Mouse (Mus musculus): ENCODE measurements around the gene Cblb.

Gene Cblb

DNA sequence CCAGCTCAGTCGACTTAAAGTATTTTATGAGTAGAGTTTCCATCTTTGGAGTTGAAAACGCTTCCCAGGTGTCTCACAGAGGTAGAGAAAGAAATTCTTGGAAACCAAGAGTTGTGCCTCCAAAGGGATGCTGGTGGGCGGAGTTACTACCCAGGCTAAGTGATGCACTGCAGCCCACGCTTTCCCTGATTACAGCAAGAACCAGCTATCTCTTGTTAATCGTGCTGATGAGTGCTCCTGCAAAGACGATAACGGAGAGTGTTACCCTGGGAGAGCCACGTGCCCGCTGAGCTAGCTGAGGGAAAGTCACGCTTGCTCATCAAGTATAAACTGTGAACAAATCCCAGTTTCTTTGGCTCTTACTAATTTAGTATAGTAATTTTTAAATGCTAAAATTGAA is 153.3 kb downstream of the Cblb start:
- no peak for DNase-seq (ENCODE audit: extremely low read depth, insufficient read length, low spot score)

DNA sequence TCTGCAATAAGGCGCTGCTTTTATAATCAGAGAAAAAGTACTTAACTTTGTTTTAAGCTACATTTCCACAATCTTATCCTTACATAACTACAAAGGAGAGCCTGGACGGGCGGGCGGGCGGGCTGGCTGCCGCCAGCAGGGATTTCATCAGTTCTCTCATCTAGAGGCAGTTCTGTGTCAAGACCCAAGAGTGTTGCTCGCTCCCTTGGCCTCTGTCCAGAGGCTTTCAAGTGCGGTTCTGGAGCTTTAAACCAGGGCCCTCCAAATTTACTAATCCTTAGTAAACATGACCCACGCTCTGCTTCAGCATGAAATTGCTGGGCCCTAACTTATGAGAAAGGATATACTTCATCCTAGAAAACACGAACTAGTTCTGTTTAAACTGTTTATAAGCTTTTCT is 155.7 kb downstream of the Cblb start:
- DNase-seq (ENCODE audit: extremely low read depth, insufficient read length, low spot score): no peak

DNA sequence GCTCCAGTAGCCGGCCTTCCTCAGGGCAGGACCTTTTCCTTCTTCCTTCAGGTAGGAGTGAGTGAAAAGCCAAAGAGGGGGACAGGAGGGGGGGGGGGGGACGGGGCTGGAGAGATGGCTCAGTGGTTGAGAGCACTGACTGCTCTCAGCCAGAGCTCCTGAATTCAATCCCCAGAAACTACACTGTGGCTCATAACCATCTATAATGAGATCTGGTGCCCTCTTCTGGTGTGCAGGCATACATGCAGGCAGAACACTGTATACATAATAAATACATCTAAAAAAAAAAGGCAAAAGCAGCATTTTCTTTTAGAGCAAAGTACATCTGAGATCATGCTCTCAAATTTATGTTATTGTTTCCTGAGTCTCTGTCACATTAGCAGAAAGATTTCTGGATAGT is 158.1 kb downstream of the Cblb start:
- no peak for DNase-seq (ENCODE audit: extremely low read depth, insufficient read length, low spot score)

DNA sequence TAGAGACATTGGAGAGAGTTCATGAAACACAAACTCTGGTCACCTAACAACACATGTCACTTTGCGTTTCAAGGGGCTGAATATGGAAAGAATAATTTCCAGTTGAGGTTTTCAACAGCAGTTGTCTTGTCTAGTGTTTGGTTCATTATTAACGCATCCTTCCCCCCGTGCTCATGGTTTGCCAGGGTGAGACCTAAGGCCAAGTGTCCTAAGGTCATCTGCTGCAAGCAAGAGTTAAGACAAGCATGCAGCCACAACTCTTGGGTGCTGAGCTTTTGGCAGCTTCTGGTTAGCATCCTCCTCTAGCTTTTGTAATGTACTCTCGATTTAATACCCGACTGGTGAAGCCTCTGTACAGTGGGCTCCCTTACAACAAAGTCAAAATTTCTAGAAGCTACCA is 159.7 kb downstream of the Cblb start:
- DNase-seq (ENCODE audit: extremely low read depth, insufficient read length, low spot score): no peak

DNA sequence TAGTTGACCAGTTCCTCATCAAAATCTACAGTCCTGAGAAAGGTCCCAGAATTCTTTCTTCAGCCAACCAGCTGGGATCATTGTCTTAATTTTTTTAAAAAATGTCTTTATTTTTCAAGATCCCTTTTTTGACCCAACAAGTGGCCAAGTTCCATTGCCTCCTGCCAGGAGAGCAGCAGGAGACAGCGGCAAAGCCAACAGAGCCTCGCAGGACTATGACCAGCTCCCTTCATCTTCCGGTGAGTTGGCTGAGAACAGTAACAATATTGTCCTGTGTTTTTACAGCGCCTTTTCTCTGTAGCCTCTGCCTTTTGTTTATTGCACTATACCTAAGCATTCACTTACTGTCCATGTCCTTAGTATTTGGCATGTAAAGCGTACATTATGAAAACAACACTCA is 163.0 kb downstream of the Cblb start:
- no peak for DNase-seq (ENCODE audit: extremely low read depth, insufficient read length, low spot score)

DNA sequence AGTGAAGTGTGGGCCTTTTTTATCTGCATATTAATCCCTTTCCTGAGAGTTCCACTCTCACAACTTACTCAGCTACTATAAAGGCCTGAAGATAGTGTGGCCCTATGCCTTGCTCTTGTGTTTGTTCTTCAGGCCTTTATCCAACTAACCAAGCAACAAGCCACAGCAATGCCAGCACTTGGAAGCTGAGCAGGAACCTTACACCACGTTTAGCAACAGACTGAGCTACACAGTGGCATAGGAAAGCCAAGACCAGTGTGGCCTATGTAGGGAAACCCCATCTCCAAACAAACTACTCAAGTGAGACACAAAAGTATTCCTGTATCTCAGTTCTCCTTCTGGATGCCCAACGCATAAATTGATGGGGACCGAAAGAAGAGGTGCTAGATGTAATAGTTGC is 163.8 kb downstream of the Cblb start:
- no peak for DNase-seq (ENCODE audit: extremely low read depth, insufficient read length, low spot score)

DNA sequence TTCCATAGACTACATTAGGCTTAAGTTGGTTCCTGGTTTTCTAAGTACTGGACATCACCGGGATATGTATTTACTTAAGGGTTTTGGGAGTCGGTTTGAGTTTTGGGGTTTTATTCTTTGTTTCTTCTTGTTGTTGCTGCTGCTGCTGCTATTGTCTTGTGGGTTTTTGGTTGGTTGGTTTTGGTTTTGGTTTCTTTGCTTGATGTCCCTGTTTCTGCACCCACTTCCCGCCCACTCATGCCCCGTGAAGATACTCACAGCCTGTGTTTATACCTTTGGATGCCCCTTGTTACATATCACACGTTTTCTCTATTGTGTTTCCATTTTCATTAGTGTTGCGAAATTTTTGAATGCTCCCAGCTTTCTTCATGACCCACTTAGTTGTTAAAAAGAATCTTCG is 169.1 kb downstream of the Cblb start:
- DNase-seq (ENCODE audit: extremely low read depth, insufficient read length, low spot score): no peak

DNA sequence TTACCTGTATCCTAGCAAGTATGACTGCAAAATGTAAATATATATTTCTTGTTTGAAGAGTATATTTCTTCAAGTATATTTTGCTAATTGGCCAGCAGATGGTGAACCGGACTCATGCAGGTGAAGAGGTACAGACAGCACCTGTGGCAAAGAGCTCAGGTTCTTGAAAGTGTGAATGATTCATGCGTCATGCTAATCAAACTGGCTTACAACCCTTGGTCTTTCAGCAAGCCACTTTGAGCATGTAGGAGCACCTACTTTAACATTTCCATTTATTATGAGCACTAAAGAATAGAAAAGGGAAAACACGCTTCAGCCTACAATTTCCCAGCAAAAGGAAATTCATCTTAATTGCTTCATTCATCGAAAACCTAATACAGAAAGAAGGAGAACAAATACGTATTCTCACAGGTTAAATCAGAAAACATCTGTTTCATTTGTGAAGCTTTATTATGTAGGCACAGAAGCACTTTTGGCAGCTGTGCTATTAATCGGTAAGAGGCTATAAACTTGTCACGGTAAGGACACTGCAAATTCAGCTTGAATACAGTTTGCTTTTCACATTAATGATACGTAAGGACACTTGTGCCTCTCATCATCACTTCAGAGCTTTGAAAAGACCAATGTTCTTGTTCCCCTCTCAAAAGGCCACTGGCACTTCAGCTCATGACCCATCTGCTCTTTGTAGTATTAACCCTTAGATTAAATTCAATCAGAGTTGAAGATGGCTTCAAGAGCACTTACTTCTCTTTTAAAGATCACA is 180.0 kb downstream of the Cblb start:
- no peak for DNase-seq (ENCODE audit: extremely low read depth, insufficient read length, low spot score)

DNA sequence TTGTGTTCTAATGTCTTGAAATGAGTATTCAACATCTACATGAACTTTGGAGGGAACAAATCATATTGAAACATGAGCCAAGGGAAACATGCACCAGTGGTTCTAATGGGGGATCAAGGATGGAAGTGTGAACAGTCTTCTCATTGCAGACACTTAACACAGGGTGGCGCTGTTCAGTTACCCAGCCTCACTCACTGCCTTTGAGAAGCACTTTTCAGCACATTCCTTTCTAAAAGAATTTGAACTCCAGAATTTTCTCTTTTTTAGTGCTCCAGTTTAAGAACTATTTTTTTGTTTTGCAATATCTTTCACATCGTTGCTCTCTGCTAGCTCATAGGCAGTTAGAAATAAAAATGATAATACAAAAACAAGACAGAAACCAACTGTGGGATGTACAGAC is 188.0 kb downstream of the Cblb start:
- no peak for DNase-seq (ENCODE audit: extremely low read depth, insufficient read length, low spot score)

DNA sequence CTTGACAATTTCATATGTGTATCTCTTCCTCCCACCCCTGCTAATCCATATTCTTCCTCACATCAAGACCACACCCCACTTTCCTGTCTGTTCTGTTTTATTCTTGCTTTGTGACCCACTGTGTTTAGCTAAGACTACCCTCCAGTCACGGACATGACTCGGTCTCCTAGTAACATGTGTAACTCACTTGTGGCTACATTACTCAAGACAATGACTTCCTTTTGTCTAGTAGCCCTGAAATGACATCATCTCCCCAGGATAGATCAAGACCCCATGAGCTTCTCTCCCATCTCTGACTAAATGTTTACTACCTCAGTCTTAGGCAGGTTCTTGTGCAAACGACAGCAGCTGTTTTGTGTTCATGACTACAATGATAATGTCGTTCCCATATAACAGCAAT is 191.9 kb downstream of the Cblb start:
- no peak for DNase-seq (ENCODE audit: extremely low read depth, insufficient read length, low spot score)

DNA sequence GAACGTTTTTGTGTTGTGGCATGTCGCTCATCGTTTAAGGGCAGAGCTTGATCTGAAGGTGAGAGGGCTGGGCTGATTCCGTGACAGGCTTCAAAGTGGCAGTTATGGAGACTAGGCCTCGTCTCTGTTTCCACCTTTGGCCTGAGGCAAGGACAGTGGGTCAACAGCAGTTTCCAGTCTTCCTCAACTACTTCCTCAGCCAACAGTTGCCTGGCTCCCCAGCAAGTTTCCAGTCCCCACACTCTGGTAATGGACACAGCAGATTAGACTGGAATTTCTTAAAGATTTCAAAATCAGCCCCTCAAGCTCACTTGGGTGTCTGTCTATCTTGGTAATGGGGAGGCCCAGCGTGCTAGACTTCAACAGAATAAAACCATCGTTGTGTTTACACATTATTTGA is 198.4 kb downstream of the Cblb start:
- DNase-seq (ENCODE audit: extremely low read depth, insufficient read length, low spot score): no peak

DNA sequence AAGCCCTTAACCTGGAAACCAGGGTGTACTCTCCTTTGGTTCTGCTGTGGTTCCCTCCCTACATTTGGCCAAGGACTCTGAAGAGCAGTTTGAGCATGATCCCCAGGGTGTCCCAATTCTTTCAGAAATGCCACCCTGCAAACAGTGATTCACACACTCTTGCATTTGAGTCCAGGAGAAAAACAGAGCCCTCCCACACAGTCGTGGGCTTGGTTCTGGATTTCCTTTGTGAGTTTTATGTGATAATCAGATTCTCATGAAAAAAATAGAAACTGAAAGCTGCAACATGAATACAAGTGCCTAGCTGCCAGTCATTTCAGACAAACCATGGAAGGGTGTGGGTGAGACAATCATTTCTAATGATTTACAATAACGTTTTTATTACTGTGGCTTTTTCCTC is 198.9 kb downstream of the Cblb start:
- DNase-seq (ENCODE audit: extremely low read depth, insufficient read length, low spot score): no peak

DNA sequence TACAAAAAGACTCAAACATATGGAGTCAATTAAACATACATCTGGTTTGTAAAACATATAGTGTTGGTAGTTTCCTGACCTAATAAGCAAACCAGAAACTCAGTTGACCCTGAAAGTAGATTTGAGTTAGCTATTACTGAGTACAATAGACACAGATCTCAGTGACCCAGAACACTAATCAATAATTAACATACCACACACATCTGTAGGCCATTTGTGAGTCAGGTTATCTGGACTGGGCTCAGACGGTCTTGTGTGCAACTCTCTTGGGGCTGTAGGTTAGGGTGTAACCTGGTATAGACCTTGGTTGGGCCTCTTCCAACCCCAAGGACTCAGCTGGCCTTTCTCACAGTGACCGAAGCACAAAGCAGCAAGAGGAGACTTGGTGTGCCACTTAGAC is 211.1 kb downstream of the Cblb start:
- no peak for DNase-seq (ENCODE audit: extremely low read depth, insufficient read length, low spot score)

DNA sequence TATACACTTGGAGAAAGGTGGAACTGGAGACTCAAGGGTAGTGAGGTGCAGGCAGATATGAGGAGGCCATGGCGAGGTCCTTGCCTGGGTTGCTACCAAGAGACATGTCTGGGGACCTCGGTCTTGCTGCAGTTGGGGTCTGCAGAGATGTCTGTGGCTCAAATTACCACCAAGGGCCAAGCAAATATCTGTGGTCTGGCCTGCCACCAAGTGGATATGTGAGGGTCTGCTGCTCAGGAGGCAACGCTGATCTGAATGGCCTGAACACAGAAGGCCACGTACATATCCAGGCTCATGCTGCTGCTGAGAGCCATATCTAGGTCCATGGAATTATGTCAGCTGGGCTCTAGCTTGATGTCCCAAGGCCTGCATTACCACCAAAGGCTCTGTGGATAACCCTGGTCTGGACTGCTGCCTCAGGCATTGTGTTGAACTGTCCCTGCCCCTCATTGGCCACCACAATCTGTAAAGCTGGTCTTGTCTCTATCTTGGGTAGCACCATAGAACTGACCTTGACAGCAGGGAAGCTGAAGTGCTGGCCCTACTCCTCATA is 212.5 kb downstream of the Cblb start:
- DNase-seq (ENCODE audit: extremely low read depth, insufficient read length, low spot score): no peak

DNA sequence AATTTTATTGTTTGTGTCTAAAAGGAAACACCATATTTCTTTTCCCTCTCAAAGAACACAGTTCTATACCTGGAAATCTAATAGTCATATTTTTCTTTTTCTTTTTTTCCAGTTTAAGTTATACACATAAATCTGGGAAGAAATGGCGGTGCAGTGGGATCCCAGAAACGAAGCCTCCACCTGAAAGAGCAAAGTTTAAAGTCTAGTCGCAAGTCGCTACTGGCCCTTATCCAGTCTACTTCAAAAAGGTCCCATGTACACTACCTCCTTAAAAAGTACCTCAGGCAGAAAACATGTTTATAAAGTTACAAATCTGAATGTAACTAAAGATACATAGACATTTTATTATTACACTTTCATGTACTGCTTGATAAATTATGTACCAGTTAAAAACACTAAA is 219.2 kb downstream of the Cblb start:
- no peak for DNase-seq (ENCODE audit: extremely low read depth, insufficient read length, low spot score)

DNA sequence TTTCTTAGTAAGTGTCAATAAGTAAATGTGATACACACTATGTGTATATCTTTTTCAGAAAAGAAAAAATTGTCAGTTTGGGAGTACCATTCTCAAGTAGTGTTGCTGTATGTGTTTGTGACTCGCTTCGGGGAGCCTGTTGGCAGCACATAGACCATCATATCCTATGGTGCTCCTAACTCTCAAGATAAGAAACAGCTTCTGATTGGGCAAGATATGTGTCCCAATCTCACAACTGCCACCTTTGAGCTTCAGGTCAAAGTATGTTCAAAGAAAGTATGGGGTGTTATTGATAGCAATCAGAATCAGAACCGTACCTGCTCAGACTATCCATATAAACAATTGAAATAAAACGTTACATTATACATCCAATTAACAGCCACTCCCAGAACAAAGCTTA is 219.9 kb downstream of the Cblb start:
- no peak for DNase-seq (ENCODE audit: extremely low read depth, insufficient read length, low spot score)

Measured in 3134 (cell line).